Mouse (Mus musculus): ENCODE measurements at regions not wholly inside any gene's neighbourhood (a gene's known extent, or its start where the extent isn't known, plus 50 kb on each side); places are given as distances from the start of the nearest gene placed in this dataset.

DNA sequence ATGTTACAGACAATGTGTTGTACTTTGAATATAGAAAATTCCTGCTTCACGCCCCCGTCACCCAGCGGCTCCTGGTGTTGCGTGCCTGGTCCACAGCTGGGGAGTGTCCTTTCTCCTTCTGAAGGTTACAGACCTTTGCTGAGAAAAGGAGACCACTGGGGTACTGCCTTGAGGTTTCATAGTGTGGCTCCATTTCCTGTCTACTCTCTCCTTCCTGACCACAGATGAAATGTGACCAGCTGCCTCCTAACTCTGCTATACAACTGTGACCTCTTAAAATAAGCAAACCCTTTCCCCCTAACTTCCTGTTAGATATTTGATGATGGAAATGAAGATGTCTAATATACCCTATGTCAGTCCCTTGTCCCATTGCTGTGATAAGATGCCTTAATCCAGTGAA is 234.0 kb downstream of the Emp1 start:
- in situ Hi-C loops (cut with MboI, MseI) = loop anchor here (25.0 kb wide), 1 partner anchor 1041 kb away; no protein-coding TSS in a partner anchor

DNA sequence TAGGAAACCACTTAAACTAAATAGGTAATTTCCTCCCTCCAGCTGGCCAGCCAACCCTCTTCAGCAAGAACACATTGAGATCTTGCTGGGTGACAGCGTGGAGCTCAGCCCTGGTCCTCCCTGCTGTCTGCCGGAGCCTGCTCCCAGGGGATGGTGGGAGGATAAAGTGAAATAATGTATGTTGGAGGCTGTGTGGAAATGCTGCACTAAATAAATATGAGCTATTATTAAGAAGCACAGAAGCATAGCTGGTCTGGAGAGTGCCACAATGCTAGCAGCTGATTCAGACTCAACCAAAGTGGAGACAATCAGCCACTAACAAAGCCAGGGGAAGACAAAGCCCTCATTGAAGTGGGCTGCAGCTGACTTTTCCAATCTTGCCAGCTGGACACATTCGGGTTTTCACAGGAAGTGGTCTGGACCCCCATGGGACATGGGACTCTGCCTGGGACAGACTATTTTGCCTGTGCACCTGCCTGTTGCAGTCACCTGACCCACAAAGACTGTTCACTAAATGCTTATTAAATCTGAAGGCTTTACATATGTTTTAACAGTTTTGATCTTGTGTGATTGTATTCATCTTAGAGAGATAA is 248.3 kb downstream of the Emp1 start:
- in situ Hi-C loops (cut with MboI, MseI) = no loop called here

DNA sequence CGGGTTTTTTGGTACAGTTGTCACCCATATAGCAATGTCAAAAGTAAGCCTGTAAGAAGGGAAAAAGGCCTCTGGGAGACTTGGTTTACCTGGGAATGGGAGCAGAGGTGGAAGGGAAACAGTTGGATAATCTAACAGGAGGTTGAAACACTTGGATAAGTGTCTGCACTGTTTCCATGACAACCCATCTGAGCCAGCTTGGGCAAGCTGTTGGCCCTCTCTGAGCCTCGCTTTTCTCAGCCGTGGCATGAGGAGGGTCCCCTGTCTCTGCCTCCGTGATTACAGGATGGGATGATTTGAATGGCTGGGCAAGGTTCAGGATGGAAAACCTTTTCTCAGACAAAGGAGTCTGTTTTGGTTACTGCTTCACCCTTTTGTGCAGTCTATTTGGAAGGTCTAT is 265.6 kb downstream of the Emp1 start:
- in situ Hi-C loops (cut with MboI, MseI) = no loop called here

DNA sequence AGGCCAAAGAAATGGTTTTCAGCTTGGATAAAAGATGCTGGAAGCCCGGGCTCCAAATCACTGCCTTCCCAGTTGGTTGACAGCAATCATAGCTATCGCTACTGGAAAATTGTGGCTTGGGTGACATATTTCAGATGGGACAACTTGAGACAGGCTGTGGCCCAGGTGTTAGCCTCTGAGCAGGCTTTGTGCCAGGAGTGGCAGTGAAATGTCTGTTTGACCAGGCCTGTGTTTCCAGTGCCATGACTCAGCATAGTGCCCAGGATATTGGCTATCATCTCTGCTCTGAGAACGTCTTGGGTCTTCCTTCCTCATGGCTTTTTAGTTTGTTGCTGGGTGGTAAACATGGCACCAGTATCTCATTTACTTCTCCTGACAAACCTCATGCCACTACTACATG is 266.9 kb downstream of the Emp1 start:
- in situ Hi-C loops (cut with MboI, MseI) = no loop called here

DNA sequence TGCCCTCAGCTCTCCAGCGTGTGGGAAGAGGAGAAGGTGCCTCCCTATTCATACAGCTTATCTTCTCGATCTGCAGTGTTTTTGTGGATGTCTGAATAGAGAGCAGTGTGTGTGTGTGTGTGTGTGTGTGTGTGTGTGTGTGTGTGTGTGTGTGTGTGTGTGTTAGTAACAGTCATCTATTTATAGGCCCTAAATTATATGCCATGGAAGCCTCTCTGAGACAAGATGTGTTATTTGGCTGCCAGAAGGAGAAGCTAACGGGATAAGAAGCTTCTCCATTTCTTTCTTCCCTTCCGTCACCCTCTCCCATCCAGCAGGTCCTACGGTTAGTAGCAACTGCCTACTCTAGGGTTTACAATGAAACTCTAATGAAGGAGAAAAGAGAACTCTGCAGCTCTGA is 270.3 kb downstream of the Emp1 start:
- in situ Hi-C loops (cut with MboI, MseI) = no loop called here

DNA sequence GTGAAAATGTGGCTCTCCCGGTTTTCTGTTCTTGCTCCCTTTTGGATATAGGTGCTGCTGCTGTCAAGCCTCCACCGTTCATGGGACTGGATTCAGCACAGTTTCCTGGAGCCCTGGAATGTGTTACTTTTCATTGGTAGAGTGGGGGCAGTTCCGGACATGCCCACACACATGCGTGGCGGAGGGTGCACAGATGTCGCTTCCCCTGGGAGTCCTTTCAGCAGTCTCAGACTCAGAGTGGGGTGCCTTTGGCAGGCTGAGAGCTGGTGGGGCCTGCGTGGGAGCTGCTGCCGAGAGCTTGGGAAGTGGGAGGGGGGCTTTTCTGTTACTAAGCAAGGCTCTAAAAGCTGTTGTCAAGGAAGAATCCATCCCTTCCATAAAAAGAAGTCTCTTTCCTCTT is 274.3 kb downstream of the Emp1 start:
- in situ Hi-C loops (cut with MboI, MseI) = no loop called here

DNA sequence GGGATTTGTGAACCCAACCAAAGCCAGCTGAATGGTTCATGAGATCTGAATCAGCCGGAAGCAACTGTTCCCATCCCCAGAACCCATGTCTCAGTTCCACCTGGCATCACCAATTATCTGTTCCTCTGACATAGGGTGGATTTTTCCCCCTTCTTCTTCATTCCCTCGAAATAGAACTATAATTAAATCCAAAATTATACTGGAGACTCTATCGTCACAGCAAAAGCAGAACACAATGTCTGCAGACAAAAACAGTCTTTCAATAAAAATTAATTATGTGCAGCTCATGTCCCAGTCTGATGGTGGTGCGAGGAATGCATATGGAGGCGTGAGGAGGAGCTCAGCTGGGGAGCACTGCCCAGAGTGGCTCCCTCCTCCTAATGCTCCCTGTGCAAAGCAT is 280.4 kb downstream of the Emp1 start:
- in situ Hi-C loops (cut with MboI, MseI) = no loop called here

DNA sequence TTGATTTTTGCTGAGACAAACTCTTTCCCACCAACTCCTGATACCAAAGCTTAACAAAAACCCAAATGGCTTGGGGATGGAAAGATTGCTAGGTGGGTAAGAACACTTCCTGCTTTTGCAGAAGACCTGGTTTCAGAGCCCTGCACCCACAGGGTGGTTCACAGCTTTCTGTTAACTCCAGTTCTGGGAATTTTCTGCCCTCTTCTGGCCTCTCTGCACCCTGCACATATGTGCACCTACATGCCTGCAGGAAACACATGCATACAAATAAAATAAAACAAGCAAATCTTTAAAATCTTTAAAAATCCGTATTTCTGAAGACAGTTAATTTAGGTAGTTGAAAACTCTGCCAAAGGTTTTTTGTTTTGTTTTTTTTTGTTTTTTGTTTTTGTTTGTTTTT is 283.8 kb downstream of the Emp1 start:
- in situ Hi-C loops (cut with MboI, MseI) = no loop called here

DNA sequence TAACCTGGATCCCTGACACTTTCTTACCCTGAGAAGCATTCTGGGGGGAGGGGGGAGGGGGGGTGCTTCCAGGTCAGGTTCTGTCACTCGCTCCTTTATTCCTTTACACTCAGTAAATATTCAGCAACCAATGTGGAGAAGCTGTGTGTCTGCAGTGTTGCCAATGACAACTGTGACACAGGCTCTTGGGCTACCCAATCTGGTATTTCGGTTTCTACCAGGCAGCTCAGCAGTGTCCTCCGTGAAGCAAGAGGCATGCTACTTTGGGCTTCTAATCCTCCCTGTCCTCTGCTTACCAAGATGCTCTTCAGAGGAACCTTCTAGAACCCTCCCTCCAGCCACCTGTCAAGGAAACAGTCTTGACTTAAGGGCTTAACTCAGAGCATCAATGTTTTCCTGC is 290.7 kb downstream of the Emp1 start:
- in situ Hi-C loops (cut with MboI, MseI) = no loop called here

DNA sequence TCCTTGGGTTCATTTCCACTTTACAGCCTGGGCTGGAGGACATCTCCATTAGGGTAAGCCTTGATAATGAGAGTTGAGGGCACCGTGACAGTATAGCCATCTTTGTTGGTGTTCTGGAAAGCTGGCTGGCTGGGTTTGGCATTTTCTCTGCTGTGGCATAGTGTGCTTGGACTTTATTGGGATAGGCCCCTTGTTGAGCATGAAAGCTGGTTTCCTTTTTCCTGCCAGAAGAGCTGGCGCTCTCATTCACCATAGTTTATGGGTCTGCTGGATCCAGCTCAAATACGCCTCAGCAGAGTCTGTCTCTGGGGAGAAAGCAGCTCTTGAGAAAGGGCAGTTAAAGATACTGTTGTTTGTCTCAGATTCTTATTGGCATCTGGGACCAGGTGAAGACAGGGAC is 300.0 kb downstream of the Emp1 start:
- in situ Hi-C loops (cut with MboI, MseI) = no loop called here

DNA sequence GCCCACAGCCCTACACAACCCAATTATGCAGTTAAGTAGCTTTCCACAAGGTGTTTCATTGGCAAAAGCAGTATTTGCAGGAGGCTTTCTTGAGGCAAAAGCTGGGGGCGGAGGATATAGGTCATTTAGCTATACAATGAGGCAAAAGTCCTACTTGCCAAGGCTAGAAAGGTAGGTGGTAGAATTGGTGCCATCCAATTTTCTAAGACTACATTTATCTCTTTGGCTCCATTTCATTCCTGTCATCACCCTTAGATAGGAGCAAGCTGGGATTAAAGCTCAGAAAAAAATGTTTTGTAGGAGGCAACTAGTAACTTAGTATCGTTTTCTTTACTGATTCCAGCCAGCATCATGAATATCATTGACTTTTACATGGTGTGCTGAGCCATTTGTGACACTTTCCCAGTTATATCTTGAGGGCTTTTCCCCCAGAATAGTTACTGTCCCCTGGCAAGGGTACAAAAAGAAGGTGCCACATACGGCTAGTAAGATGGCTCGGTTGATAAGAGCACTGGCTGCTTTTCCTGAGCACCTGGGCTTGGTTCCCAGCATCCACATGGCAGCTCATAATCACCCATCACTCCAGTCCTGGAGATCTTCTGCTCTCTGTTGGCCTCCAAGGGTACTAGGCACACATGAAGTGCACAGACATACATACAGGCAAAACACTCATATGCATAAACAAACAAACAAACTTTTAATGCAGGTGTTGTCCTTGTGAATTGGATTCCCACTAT is 300.6 kb downstream of the Emp1 start:
- in situ Hi-C loops (cut with MboI, MseI) = no loop called here
